Mouse (Mus musculus): ENCODE data around the gene Uba3. TPM values are rescaled to one million over a fixed set of nuclear protein-coding genes. Genes with fewer than 3 reads are reported as not detected.
A peak's percentile ranks its signal among the peaks of the same experiment; 100 is the strongest.

The Uba3 gene
- polyA plus RNA-seq, 1 experiment from 2014 or later = 84.3 TPM

DNA sequence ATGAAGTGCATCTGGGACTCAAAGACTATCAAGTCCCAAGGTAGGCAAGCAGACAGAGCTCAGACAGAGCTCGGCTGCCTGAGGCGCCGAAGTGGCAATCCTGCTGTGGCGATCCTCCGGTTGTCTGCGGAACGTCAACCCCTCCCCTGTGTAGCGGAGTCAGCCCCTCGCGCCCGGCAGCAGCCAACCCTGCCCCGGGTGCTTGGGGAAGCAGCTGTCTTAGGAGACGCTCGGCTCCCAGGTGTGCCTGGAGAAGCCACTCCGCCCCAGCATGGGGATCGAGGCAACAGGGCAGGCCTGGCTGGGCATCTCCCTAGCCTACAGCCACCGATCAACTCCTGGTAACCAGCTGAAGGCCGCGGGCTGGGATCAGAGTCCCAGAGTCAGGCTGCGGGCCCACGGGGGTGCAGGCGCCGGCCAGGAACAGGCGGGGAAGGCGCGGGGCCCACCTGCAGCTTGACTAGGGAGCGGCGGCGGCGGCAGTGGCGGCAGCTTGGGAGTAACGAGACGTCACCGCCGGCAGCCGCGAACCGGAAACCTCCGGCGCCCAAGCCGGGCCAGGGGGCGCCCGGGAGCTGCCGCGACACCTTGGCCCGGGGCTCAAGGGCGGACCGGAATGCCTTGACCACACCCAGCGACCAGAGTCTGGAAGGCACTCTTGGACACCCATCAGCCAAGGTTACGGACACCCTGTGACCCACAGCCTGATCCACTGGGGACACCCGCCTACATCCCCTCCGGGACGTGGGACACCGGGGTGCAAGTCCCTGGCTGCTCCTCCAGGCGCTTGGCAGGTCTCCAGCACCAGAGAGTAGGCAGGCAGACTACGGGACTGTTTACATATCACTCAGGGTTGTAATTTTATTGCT is 56.8 kb downstream of the Uba3 start, which contains the start of gene Eogt:
Gene Eogt (minus strand): TSS at position 800 of the 869 bp plus-strand sequence.
- H3K9me3 ChIP-seq = no peaks in the 10 kb centered on the region
- peaks cover 3% of the 10 kb centered on the region; the same call in 1 of the 2 replicates for H3K36me3 ChIP-seq
- H3K9ac ChIP-seq = peak within 1 kb of the TSS; percentile 74
- H3K4me2 ChIP-seq = peak within 1 kb of the TSS; percentile 94
- peak; percentile 60 for ATAC-seq (ENCODE audit: low FRiP score, low read depth)
- H3K27ac ChIP-seq (replicated peaks) = peak within 1 kb of the TSS; percentile 82
- 2% methylated on average over 56 of the region's 56 CpGs for WGBS
- no peaks in the 10 kb centered on the region for H3K27me3 ChIP-seq
- peak within 1 kb of the TSS; percentile 60 for H3K4me3 ChIP-seq
- peaks cover 26% of the 10 kb centered on the region for H3K4me1 ChIP-seq (replicated peaks)

DNA sequence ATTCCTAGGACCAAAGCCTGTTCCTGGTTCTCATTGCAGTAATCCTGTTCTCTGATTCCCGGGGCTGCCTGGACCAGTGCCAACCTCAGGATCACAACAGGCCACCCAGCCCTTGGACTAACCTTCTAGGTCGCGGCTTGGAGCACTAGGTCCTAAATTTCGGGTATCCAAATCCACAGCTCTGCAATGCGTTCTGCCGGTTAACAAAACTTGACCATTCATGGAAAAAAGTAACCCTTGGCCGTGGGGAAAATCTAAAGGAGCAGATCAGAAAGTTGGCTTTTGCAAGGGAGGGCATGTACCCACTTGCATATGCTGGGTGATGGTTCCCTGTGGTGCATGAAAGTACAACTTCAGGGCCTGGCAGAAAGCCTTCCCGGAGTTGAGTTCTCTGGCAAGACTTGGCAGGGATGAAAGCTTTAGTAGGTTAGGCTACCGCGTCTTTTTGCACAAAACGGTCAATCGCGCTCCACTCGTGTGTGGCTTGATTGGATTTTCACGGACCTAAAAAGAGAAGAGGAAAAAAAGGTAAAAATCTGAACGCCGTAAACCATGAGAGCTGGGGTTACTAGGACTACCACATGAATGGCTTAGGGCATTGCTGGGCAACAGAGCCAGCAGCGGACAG is 57.6 kb downstream of the Uba3 start:
- H3K9ac ChIP-seq = peak overlapping the region; percentile 74
- peak overlapping the region; percentile 60 for H3K4me3 ChIP-seq
- H3K27me3 ChIP-seq = no peaks in the 10 kb centered on the region
- H3K36me3 ChIP-seq = no peaks in the 10 kb centered on the region
- H3K4me1 ChIP-seq (replicated peaks) = peaks cover 26% of the 10 kb centered on the region
- peak overlapping the region; percentile 82 for H3K27ac ChIP-seq (replicated peaks)
- no peaks in the 10 kb centered on the region for H3K9me3 ChIP-seq
- ATAC-seq (ENCODE audit: low FRiP score, low read depth) = peak; percentile 81
- peak overlapping the region; percentile 94 for H3K4me2 ChIP-seq
- 17% methylated on average over 18 of the region's 18 CpGs for WGBS

DNA sequence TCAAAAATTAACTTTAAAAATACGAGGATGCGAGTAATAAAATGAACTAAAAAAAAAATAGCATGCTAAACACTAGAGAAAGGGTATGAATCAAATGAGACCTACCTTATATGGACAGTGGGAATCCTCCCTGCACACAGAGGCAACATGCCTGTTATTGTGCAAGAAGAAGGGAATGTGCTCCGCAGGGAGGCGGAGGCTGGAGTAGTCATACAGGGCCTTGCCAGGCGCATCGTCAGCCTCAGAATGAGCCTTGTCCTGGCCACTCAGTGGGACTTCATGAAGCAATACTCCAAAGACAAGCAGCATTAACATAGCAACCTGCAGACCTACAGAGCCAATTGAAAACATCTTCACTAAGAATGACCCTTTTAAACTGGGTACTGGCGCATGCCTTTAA is 60.3 kb downstream of the Uba3 start:
- no peak overlapping the region for H3K9ac ChIP-seq
- no peak for ATAC-seq (ENCODE audit: low FRiP score, low read depth)
- no peak overlapping the region for H3K4me3 ChIP-seq
- peaks cover 26% of the 10 kb centered on the region for H3K4me1 ChIP-seq (replicated peaks)
- peaks cover 4% of the 10 kb centered on the region for H3K36me3 ChIP-seq
- 90% methylated on average over 7 of the region's 7 CpGs for WGBS
- H3K9me3 ChIP-seq = no peaks in the 10 kb centered on the region
- no peaks in the 10 kb centered on the region for H3K27me3 ChIP-seq
- H3K27ac ChIP-seq (replicated peaks) = no peak overlapping the region
- H3K4me2 ChIP-seq = no peak overlapping the region

- no peak overlapping the region for H3K4me3 ChIP-seq
- no peaks in the 10 kb centered on the region for H3K9me3 ChIP-seq
- 31% methylated on average over 7 of the region's 7 CpGs for WGBS
- no peak for ATAC-seq (ENCODE audit: low FRiP score, low read depth)
- peaks cover 23% of the 10 kb centered on the region for H3K4me1 ChIP-seq (replicated peaks)
- no peak overlapping the region for H3K4me2 ChIP-seq
- no peaks in the 10 kb centered on the region for H3K27me3 ChIP-seq
- H3K9ac ChIP-seq = no peak overlapping the region
- peaks cover 11% of the 10 kb centered on the region for H3K36me3 ChIP-seq
- no peak overlapping the region for H3K27ac ChIP-seq (replicated peaks)
These were observed 61.1 kb downstream of the Uba3 start for GRCm38 (mm10) chr6:97144359-97144758.

- 88% methylated on average over 8 of the region's 8 CpGs for WGBS
- H3K27ac ChIP-seq (replicated peaks) = no peak overlapping the region
- H3K9me3 ChIP-seq = no peaks in the 10 kb centered on the region
- no peak overlapping the region for H3K4me2 ChIP-seq
- no peak overlapping the region for H3K9ac ChIP-seq
- no peak for ATAC-seq (ENCODE audit: low FRiP score, low read depth)
- H3K4me1 ChIP-seq (replicated peaks) = peaks cover 8% of the 10 kb centered on the region
- no peak overlapping the region for H3K4me3 ChIP-seq
- peaks cover 13% of the 10 kb centered on the region for H3K36me3 ChIP-seq
- H3K27me3 ChIP-seq = no peaks in the 10 kb centered on the region
These were observed 62.8 kb downstream of the Uba3 start for GRCm38 (mm10) chr6:97142611-97143010.

DNA sequence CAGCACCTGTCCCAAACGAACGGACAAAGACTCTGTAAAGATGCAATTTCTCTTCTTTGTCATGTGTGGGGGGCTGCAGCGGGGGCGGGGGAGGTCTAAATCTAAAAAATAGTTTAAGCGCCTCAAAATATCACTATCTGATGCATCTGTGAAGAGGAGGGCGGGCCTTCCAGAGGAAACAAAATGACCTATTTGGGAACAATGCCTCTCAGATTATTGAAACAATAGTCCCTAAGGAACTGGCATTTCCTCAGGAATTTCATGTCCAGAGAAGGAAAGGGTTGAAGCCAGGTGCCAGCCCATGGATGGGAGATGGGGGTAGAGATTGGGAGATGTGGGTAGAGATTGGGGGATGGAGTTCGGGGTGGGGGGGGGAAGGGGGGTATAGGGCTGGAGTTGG is 63.6 kb downstream of the Uba3 start:
- Histone ChIP-seq H3K4me2 (no peak overlapping the region), H3K27ac (replicated peaks) (no peak overlapping the region), H3K9me3 (no peaks in the 10 kb centered on the region), H3K36me3 (peaks cover 13% of the 10 kb centered on the region), H3K9ac (no peak overlapping the region), H3K4me3 (no peak overlapping the region), H3K27me3 (no peaks in the 10 kb centered on the region), H3K4me1 (replicated peaks) (no peaks in the 10 kb centered on the region)
- no peak for ATAC-seq (ENCODE audit: low FRiP score, low read depth)
- 86% methylated on average over 7 of the region's 7 CpGs for WGBS

Other genes starting within 250 kb of the Uba3 start
- 3.0 and 4.8 TPM in 2 replicates for gene Fam19a4, start 145.2 kb downstream of the Uba3 start, polyA plus RNA-seq (2015; fragmentation: Nextera tagmentation; extraction: Ambion mirVana)
- 12.8 and 14.2 TPM in 2 replicates for gene Eogt, start 56.5 kb downstream of the Uba3 start, polyA plus RNA-seq (2015; fragmentation: Nextera tagmentation; extraction: Ambion mirVana)
- 33.0 and 37.2 TPM in 2 replicates for gene Tmf1, start 26.5 kb downstream of the Uba3 start, polyA plus RNA-seq (2015; fragmentation: Nextera tagmentation; extraction: Ambion mirVana)
- gene Arl6ip5, start 5.0 kb upstream of the Uba3 start, polyA plus RNA-seq (2015; fragmentation: Nextera tagmentation; extraction: Ambion mirVana) = 132 and 133 TPM in 2 replicates
- not detected in 2 replicates for gene Lmod3, start 47.1 kb upstream of the Uba3 start, polyA plus RNA-seq (2015; fragmentation: Nextera tagmentation; extraction: Ambion mirVana)

Data from hindbrain, embryonic 15.5 days (tissue).